Mouse (Mus musculus) intestine, embryonic 16.5 days (tissue): Measurements from ENCODE around the gene Dbnl. TPM values are rescaled to one million over a fixed set of nuclear protein-coding genes. Genes with fewer than 3 reads are reported as not detected.
A peak's percentile ranks its signal among the peaks of the same experiment; 100 is the strongest.

ENCODE experiments used
- ATAC-seq: fragments of 200-750 bp; cut with Nextera tagmentation; 2 replicates; pipeline ENCODE4 v1.8.0; 2017; ENCODE audit warnings: moderate TSS enrichment, moderate library complexity
- H3K27ac ChIP-seq: fragments of 300-500 bp; sonication (generic); 2 replicates; pipeline ENCODE4 v1.5.1; 2014; ENCODE audit warnings: mild to moderate bottlenecking, low read length
- H3K27me3 ChIP-seq: fragments of 300-500 bp; sonication (generic); replicated peaks from 2 replicates; pipeline ENCODE4 v1.6.1; 2014; ENCODE audit warnings: low read length, control low read depth, mixed read lengths; ENCODE audit not compliant: control insufficient read depth, insufficient read depth
- H3K36me3 ChIP-seq: fragments of 300-500 bp; sonication (generic); 2 replicates; pipeline ENCODE4 v1.6.1; 2014; ENCODE audit warnings: low read length, control low read depth; ENCODE audit not compliant: control insufficient read depth, insufficient read depth
- H3K4me1 ChIP-seq: fragments of 300-500 bp; sonication (generic); 2 replicates; pipeline ENCODE4 v1.6.1; 2014; ENCODE audit warnings: low read length, control low read depth, mixed read lengths; ENCODE audit not compliant: control insufficient read depth, insufficient read depth
- H3K4me2 ChIP-seq: fragments of 300-500 bp; sonication (generic); 2 replicates; pipeline ENCODE4 v1.6.1; 2014; ENCODE audit warnings: low read depth, low read length, control low read depth
- H3K4me3 ChIP-seq: fragments of 300-500 bp; sonication (generic); 2 replicates; pipeline ENCODE4 v1.5.1; 2014; ENCODE audit warnings: mild to moderate bottlenecking, low read length
- H3K9ac ChIP-seq: fragments of 300-500 bp; sonication (generic); 2 replicates; pipeline ENCODE4 v1.6.1; 2014; ENCODE audit warnings: low read depth, low read length
- H3K9me3 ChIP-seq: fragments of 300-500 bp; sonication (generic); 2 replicates; pipeline ENCODE4 v1.6.1; 2016; ENCODE audit warnings: low read length, control low read depth; ENCODE audit not compliant: control insufficient read depth
- WGBS: fragments of 180-500 bp; shearing (Covaris S2); extraction: QIAGEN DNeasy Blood & Tissue Kit; methylation state at CpG from one replicate; pipeline ENCODE4 v1.1.7; 2014; 5-methylcytosine and 5-hydroxymethylcytosine counted together
- polyA plus RNA-seq: library from polyadenylated mRNA; unstranded; fragments of >200 nt; fragmentation: Nextera tagmentation; extraction: Ambion mirVana; gene quantifications from 2 replicates; pipeline ENCODE4 v1.2.1, GENCODE M21; 2015

Gene Dbnl
- polyA plus RNA-seq, 1 experiment from 2014 or later = 147 TPM

GRCm38 (mm10) chr11:5789754-5790333 is 1.6 kb downstream of the Dbnl start:
- Histone ChIP-seq H3K4me3 (peak overlapping the region; percentile 82), H3K27ac (peak overlapping the region; percentile 93), H3K4me1 (peaks cover 14% of the 10 kb centered on the region), H3K9me3 (no peaks in the 10 kb centered on the region), H3K27me3 (no peaks in the 10 kb centered on the region), H3K4me2 (peak overlapping the region; percentile 75), H3K9ac (peak overlapping the region; percentile 75; the same call in 1 of the 2 replicates), H3K36me3 (peaks cover 3% of the 10 kb centered on the region; the same call in 1 of the 2 replicates)
- no peak for ATAC-seq
- 70% methylated on average over 3 of the region's 3 CpGs for WGBS

GRCm38 (mm10) chr11:5790431-5790830 is 2.1 kb downstream of the Dbnl start:
- Histone ChIP-seq H3K4me3 (no peak overlapping the region), H3K36me3 (peaks cover 4% of the 10 kb centered on the region), H3K4me1 (peaks cover 14% of the 10 kb centered on the region), H3K4me2 (no peak overlapping the region), H3K27ac (no peak overlapping the region), H3K27me3 (no peaks in the 10 kb centered on the region), H3K9ac (no peak overlapping the region), H3K9me3 (no peaks in the 10 kb centered on the region)
- no peak for ATAC-seq
- 100% methylated on average over 1 of the region's 1 CpGs for WGBS

- Histone ChIP-seq H3K27me3 (no peaks in the 10 kb centered on the region), H3K9ac (no peak overlapping the region), H3K4me1 (peaks cover 4% of the 10 kb centered on the region; the same call in 1 of the 2 replicates), H3K4me3 (no peak overlapping the region), H3K4me2 (no peak overlapping the region), H3K27ac (no peak overlapping the region), H3K36me3 (peaks cover 15% of the 10 kb centered on the region), H3K9me3 (no peaks in the 10 kb centered on the region)
- no peak for ATAC-seq
- WGBS = 91% methylated on average over 9 of the region's 9 CpGs
Observed at GRCm38 (mm10) chr11:5795290-5795689, 7.0 kb downstream of the Dbnl start.

DNA sequence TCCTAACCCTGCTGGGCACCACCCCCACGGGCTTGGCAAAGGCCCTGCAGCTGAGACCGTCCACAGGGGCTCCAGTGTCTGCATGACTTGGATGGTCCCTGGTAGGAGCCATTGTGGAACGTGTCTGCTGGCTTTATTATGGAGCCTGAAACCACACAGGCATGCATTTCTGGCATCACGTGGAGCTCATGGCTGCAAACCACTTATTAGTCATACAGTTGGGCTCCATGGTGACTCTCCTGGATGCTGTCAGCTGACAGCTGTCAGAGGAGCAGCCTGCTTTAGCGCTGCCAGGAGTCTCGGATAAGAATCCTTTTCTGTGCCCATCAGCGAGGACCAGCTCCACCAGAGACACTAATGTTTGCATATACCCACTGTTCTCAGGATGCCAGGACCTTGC is 7.4 kb downstream of the Dbnl start:
- Histone ChIP-seq H3K27ac (no peak overlapping the region), H3K36me3 (peaks cover 15% of the 10 kb centered on the region), H3K9me3 (no peaks in the 10 kb centered on the region), H3K4me3 (no peak overlapping the region), H3K4me2 (no peak overlapping the region), H3K4me1 (peaks cover 4% of the 10 kb centered on the region; the same call in 1 of the 2 replicates), H3K9ac (no peak overlapping the region), H3K27me3 (no peaks in the 10 kb centered on the region)
- ATAC-seq = no peak
- WGBS = 92% methylated on average over 7 of the region's 7 CpGs

- no peak overlapping the region for H3K27ac ChIP-seq
- no peaks in the 10 kb centered on the region for H3K9me3 ChIP-seq
- ATAC-seq = no peak
- peaks cover 15% of the 10 kb centered on the region for H3K36me3 ChIP-seq
- H3K9ac ChIP-seq = no peak overlapping the region
- H3K27me3 ChIP-seq = no peaks in the 10 kb centered on the region
- WGBS = 89% methylated on average over 15 of the region's 15 CpGs
- no peak overlapping the region for H3K4me2 ChIP-seq
- peaks cover 7% of the 10 kb centered on the region; the same call in 1 of the 2 replicates for H3K4me1 ChIP-seq
- H3K4me3 ChIP-seq = no peak overlapping the region
Observed at GRCm38 (mm10) chr11:5796939-5797338, 8.7 kb downstream of the Dbnl start.

DNA sequence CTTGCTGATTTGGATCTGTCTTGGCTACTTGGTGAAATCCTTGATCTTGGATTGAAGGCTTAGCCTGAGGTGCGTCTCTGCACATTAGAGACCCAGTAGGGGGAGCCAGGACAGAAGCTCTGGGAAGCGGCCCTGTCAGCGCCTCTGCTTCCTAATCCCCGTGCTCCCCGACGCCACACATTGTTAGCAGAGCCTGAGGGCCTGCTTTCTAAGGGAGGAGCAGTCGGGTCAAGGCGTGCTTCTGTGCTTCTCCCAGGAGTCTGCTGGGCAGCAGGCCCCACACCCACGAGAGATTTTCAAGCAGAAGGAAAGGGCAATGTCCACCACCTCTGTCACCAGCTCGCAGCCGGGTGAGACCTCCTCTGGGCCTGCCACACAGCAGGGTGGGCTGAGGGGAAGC is 9.1 kb downstream of the Dbnl start:
- Histone ChIP-seq H3K36me3 (peaks cover 15% of the 10 kb centered on the region), H3K9ac (no peak overlapping the region)

DNA sequence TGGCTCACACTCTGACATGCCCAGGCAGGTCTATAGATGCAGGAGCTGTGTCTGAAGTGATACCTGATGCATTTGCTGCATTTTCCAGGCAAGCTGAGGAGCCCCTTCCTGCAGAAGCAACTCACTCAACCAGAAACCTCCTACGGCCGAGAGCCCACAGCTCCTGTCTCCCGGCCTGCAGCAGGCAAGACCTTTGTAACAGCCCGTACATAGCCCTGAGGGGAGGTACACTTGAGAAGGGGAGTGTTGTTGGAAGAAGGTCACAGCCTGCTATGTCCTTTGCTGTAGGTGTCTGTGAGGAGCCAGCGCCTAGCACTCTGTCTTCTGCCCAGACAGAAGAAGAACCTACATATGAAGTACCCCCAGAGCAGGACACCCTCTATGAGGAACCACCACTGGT is 9.6 kb downstream of the Dbnl start:
- 95% methylated on average over 5 of the region's 5 CpGs for WGBS
- peaks cover 9% of the 10 kb centered on the region; the same call in 1 of the 2 replicates for H3K4me1 ChIP-seq
- H3K27me3 ChIP-seq = no peaks in the 10 kb centered on the region
- no peak overlapping the region for H3K27ac ChIP-seq
- peaks cover 15% of the 10 kb centered on the region for H3K36me3 ChIP-seq
- ATAC-seq = no peak
- H3K9me3 ChIP-seq = no peaks in the 10 kb centered on the region
- H3K4me3 ChIP-seq = no peak overlapping the region
- no peak overlapping the region for H3K4me2 ChIP-seq
- no peak overlapping the region for H3K9ac ChIP-seq

More for the DNA sequence above, 9.1 kb downstream of the Dbnl start:
- peaks cover 8% of the 10 kb centered on the region; the same call in 1 of the 2 replicates for H3K4me1 ChIP-seq
- no peak overlapping the region for H3K27ac ChIP-seq
- no peak overlapping the region for H3K4me3 ChIP-seq
- ATAC-seq = no peak
- H3K4me2 ChIP-seq = no peak overlapping the region
- no peaks in the 10 kb centered on the region for H3K9me3 ChIP-seq
- 72% methylated on average over 11 of the region's 11 CpGs for WGBS
- H3K27me3 ChIP-seq = no peaks in the 10 kb centered on the region

GRCm38 (mm10) chr11:5799621-5800490 is 11.6 kb downstream of the Dbnl start:
- Histone ChIP-seq H3K27ac (no peak overlapping the region), H3K4me2 (no peak overlapping the region), H3K9me3 (no peaks in the 10 kb centered on the region), H3K9ac (no peak overlapping the region), H3K4me1 (peaks cover 17% of the 10 kb centered on the region), H3K4me3 (no peak overlapping the region), H3K36me3 (peaks cover 12% of the 10 kb centered on the region), H3K27me3 (no peaks in the 10 kb centered on the region)
- no peak for ATAC-seq
- 78% methylated on average over 17 of the region's 17 CpGs for WGBS

- no peak for ATAC-seq
- peaks cover 17% of the 10 kb centered on the region for H3K4me1 ChIP-seq
- H3K9ac ChIP-seq = no peak overlapping the region
- H3K36me3 ChIP-seq = peaks cover 6% of the 10 kb centered on the region
- H3K27me3 ChIP-seq = no peaks in the 10 kb centered on the region
- no peaks in the 10 kb centered on the region for H3K9me3 ChIP-seq
- no peak overlapping the region for H3K4me2 ChIP-seq
- whole genome bisulfite sequencing = 94% methylated on average over 16 of the region's 16 CpGs
- no peak overlapping the region for H3K4me3 ChIP-seq
- no peak overlapping the region for H3K27ac ChIP-seq
Observed at GRCm38 (mm10) chr11:5801511-5801910, 13.2 kb downstream of the Dbnl start.
